Mouse (Mus musculus) spleen, postnatal 36 days (tissue): ENCODE data around the gene Nars2.
A peak's percentile ranks its signal among the peaks of the same experiment; 100 is the strongest.
"Not testable (repeated sequence)": the region's sequence is repeated elsewhere in the genome, so short reads cannot be mapped to it uniquely, and the experiment has no call there.

Source experiments
- DNase-seq, 2 experiments: peaks; one replicate each; pipeline ENCODE4 v3.0.0; 2022; ENCODE audit warnings: low spot score in 2 of 2, mixed read lengths in 1 of 2

Nars2 gene

DNA sequence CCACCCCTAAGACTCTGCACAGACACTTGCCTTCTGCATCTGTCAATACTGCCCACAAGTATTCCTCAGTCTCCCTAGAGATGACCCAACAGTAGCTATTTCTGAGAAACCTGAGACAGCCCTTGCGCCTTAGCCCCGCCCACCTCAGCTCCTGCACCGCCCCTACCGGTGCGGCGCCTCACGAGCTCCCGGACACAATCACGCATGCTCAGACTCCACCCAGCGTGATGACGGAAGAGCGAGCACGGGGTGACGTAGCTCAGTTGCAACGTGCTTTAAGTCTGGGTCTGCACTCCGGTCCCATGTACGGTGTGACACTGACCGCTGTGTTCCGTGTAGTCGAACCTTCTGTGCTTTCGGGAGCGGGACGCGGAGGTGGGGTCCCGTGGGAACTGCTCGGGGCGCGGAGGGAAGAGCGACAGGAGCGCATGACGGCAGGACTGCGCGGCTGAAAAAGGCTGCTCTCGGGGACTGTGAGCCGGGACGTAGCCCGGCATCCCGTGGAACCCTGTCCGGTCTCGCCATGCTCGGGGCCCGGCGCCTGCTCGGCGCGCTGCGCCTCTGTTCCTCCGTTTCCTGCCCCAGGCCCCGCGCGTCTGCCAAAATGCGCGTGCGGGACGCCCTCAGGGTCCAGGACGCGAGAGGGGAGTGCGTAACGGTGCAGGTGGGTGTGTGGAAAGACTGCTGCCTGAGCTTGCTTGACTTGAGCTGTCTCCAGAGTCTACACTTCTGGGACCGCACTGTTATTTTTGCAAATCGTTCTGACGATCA lies at the start of gene Nars2:
Nars2 (plus strand) TSS at position 225 of the 771 bp plus-strand sequence.
- peak; percentile 91 to 94 for DNase-seq

GRCm38 (mm10) chr7:96902183-96902582 lies 49.1 kb upstream of the Nars2 start:
- DNase-seq, result no peak

GRCm38 (mm10) chr7:96903088-96903985 lies 48.0 kb upstream of the Nars2 start:
- DNase-seq, result no peak

DNA sequence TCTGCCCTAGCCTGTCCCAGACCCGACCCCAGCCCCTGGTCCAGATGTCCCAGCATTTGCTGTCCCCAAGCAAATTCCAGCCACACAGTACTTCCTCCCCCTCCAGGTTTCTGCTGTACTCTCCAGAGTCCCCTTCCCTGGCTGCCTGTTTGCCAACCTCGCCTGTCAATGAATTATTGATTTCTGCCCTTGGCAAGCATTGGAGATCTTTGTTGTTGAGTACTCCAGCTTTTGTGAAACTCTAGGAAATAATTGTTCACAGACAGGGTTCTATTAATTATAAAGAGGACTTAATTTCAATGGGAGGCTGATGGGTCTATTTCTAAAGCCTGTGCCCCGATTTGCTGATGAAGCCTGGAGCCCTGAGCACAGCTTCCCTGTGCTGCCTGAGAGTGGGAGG lies 46.9 kb upstream of the Nars2 start:
- no peak for DNase-seq

- no peak for DNase-seq
Measured at GRCm38 (mm10) chr7:96904936-96905335, 46.4 kb upstream of the Nars2 start.

DNA sequence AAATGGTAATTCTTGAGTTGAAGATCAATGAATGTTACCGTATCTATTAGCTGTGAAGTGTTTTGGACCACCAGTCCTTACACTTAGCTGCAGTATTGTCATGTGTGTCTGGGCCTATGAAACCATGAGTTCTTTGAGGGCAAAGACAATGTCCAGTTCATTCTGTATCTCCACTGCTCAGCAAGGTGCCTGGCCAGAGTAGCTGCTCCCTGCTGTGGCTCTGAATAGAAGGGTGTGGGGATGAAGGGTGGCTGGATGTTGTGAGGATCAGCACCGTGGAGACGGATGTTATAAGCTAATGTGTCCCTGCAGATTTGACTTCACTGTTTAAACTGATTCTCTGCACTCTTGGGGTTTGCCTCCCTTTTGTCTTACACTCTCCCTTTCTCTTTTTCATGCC lies 45.9 kb upstream of the Nars2 start:
- DNase-seq, result no peak

- DNase-seq, result no peak
Measured at GRCm38 (mm10) chr7:96906216-96906615, 45.1 kb upstream of the Nars2 start.

DNA sequence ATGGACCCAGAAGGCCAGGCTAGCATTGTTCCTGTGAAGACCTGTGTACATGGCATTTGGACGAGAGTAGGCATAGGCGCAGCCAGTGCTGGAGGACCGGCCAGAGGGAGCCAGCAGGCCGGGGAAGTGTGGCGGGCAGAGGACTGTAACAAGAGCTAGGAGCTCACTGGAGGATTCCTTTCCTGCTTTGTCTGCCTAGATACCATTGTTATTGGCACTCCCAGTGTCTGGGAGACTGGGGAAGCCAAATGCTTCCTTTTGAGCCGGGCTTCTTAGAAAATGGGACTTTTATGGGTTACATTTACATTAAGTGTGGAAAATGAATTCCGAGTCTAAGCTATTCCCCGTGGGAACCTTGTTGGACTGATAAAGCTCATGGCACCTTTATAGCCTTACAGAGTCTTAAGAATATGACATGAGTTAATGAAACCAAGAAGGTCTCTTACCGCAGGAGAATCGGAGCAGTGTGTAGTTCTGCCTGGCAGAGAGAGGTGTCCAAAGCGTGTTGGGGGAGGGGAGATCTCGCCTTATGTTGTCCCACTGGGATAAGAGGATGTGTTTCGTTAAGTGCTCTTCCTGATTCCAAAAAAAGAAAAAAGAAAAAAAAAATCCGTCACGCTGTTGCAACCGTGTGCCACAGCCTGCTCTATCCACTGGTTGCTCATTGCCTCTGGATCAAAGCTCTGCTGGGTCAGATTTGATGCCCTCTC lies 43.2 kb upstream of the Nars2 start:
- no peak for DNase-seq

DNA sequence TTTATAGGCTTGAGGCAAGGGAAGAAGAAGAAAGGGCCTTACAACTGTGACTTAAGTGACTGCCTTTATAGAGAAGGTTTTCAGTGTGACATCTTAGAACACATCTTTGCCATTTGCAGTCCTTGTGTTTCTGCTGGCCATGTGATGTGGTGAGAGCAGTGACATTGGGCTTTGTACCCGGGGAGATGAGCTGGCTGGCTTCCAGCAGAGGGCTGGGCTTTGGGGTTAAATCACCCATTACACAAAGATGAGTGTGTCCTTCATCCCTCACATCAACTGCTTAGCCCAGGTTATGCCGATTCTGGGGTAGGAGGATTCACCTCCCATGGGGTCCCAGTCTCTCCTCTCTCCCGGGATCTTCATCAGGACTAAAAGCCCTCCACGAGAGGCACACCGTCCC lies 41.4 kb upstream of the Nars2 start:
- DNase-seq, result no peak

- no peak for DNase-seq
Measured at GRCm38 (mm10) chr7:96910310-96910960, 40.9 kb upstream of the Nars2 start.

- peak; percentile 47 to 54 for DNase-seq
Measured at GRCm38 (mm10) chr7:96914031-96914430, 37.3 kb upstream of the Nars2 start.

DNA sequence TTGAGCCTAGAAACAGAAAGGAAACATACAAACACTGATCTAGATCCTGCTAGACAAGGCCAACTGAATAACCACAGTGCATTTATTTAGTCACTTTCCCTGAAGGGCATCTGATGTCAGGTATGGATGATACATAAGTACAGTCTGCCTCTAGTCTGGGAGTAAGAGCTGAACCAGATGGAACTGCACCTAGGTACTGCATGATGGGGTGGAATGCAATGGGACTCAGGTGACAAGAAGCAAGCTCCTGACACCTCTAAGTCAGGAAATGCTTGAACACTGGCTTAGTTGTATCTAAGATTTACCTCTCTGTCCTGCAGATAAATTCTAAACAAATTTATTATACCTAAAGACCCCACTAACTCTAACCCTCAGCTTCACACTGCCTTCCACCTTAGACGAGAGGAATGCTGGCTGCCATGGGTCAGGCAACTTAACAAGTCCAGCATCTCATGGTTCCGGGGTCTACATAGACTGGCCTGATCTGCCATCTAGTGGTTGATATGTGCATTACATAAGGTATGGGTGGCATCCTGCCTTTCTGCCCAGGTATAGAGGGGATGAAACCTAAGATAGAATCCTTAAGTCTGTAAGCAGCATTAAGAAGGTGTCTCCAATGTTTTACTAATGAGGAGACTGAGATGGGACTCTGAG lies 35.7 kb upstream of the Nars2 start:
- peak; percentile 17 to 33 for DNase-seq

- DNase-seq, result no peak
Measured at GRCm38 (mm10) chr7:96920447-96921095, 30.7 kb upstream of the Nars2 start.

DNA sequence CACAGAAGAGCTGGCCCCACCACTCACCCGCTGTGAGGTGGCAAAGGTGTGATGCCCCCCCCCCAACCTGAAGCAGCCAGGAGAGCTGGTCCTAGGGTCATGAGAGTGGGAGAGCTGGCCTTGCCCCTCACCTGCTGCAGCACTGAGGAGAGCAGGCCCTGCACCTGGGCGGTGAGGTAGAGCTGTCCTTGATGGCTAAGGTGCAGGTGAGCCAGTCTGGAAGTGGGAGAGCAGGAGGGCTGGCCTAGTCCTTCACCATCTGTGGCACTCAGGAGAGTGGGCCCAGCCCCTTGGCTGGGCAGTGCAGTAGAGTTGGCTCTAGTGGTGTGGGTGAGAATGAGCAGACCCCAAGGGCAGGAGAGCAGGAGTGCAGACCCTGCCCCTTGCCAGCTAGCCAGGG lies 28.4 kb upstream of the Nars2 start:
- DNase-seq, result no peak

DNA sequence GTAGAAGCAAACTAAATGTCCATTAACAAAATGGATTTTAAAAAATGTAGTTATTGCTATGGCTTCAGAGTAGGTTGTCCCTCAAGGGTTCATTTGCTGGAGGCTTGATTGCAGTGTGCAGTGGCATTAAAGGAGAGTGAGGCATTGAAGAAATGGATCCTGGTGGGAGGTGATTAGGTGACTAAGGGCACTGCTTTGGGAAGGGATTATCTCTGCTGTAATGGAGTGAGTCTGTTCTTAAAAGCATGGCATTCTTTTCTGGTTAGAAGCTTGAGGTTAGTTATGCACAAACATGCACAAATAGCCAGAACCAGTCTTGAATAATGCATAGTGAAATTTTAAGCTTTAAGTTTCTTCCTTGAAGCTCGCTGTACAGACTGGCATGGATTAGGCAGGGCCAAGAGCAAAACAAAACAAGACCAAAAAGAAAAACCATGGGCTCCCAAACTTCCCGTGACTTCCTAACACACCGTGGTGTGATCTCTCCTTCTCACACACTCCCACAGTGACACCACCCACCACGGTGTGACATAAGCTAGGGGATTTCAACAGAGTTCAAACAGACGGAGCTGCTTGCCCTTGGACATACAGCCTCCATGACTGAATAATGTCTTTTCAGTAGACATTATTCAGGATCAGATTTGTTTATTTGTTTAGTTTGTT lies 7.5 kb upstream of the Nars2 start:
- no peak for DNase-seq

- not testable (repeated sequence) for DNase-seq
Measured at GRCm38 (mm10) chr7:96946501-96946900, 4.8 kb upstream of the Nars2 start.

DNA sequence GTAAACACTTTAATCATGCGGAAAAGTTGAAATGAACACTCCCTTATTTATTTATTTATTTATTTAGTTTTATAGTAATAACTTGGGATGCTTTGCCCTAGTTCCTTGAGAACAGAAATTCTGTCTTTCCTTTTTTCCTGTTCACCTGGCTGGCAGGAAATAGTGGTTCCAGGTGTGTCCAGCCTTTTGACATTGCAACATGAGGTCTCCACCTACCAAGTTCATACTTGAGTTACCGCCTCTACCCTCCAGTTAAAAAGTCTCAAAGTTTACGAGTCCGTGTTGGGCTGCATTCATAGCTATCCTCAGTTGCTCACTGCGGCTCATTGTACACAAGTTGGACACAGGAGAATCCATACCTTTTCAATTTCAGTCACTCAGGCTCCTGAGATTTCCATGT lies 789 bp downstream of the Nars2 start:
- no peak for DNase-seq

- DNase-seq, result peak; percentile 15 to 49
Measured at GRCm38 (mm10) chr7:96959168-96959567, 7.9 kb downstream of the Nars2 start.

GRCm38 (mm10) chr7:96967188-96967587 lies 15.9 kb downstream of the Nars2 start:
- DNase-seq, result no peak

- DNase-seq, result peak in 1 of 2 experiments; percentile 38
Measured at GRCm38 (mm10) chr7:96970359-96970758, 19.1 kb downstream of the Nars2 start.
